14 mouse cellular contexts compared by ENCODE assay signal in the genomic region with DNA sequence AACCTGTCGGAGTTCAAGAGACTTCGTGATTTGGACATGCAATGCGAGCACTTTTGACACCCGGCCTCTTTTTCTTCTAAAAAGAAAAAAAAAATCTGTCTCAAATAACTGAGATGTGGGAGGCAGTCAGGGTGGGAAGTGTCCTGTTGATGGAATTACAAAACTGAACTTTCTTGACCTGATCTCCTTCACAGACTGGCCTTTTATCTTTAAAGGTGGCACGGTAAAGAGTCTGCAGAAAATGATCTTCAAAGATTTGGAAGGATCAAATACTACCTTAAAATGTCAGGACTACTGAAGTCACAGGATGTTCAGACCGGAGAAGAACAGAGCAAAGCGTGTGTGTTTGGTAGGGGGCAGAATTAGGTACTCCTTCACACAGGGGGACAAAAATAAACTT.
A peak's percentile ranks its signal among the peaks of the same experiment; 100 is the strongest.
DNase-seq lines count a peak whose midpoint lies in the region; ATAC-seq lines count a peak whose summit lies in the region.
"Had no signal": no experiment of that assay in that cellular context is flagged by ENCODE, and none has a peak within 500 bp of the region (broad histone marks: within the 10 kb centered on the region; RNA-seq: fewer than 3 reads in every experiment).

No protein-coding gene starts in this region.

- no peak for ATAC-seq in megakaryocyte, adult 5-6 weeks (ENCODE audit: poor library complexity, severe bottlenecking)
- ATAC-seq: Patski had no signal

- DNase-seq in kidney, adult 9 months, result peak; percentile 47
- no peak for DNase-seq in kidney, postnatal 4 days
- peak; percentile 43 for DNase-seq in thymus, postnatal 14 days
- no peak for DNase-seq in thymus, postnatal 4 days
- DNase-seq in induced T-regulatory cell, adult 2 months (ENCODE audit: low read depth), result peak; percentile 18
- no peak for DNase-seq in spleen, postnatal 14 days (ENCODE audit: low spot score in 2 of 2)
- DNase-seq in layer of hippocampus, adult 9-10 months (ENCODE audit: low spot score), result no peak
- DNase-seq: adrenal gland, postnatal 36 days; cerebellum, adult 2 months; layer of hippocampus, adult 9-11 months; liver, embryonic 13.5 days; right cerebral cortex, postnatal 4 days had no signal

Comparison
In these comparisons a context has a peak if more than half of its experiments do, and no peak if none do; other contexts are left out.
1. DNase-seq: peak in kidney, adult 9 months (single experiment), thymus, postnatal 14 days (single experiment) and induced T-regulatory cell, adult 2 months (single experiment); none in kidney, postnatal 4 days (0 of 2), thymus, postnatal 4 days (single experiment), spleen, postnatal 14 days (0 of 2) and layer of hippocampus, adult 9-10 months (single experiment).